Mouse (Mus musculus) urinary bladder, postnatal 4 days (tissue): ENCODE measurements around the gene Calhm4.
"Not testable (repeated sequence)": the region's sequence is repeated elsewhere in the genome, so short reads cannot be mapped to it uniquely, and the experiment has no call there.

Source experiments
- DNase-seq, 2 experiments: peaks; one replicate each; pipeline ENCODE4 v3.0.0; 2021 to 2022; ENCODE audit warnings: low spot score in 2 of 2

The Calhm4 gene

GRCm38 (mm10) chr10:34044210-34044609 is at the start of gene Calhm4:
TSS of gene Calhm4 (minus strand) at chr10:34044310.
- DNase-seq: no peak

- DNase-seq: no peak
These were observed 47.8 kb upstream of the Calhm4 start for GRCm38 (mm10) chr10:34091888-34092287.

GRCm38 (mm10) chr10:34090481-34090880 is 46.4 kb upstream of the Calhm4 start:
- no peak for DNase-seq

- DNase-seq: no peak
These were observed 45.4 kb upstream of the Calhm4 start for GRCm38 (mm10) chr10:34089517-34089916.

GRCm38 (mm10) chr10:34088515-34088914 is 44.4 kb upstream of the Calhm4 start:
- no peak for DNase-seq

- no peak for DNase-seq
These were observed 42.4 kb upstream of the Calhm4 start for GRCm38 (mm10) chr10:34086514-34086913.

- no peak for DNase-seq
These were observed 30.6 kb upstream of the Calhm4 start for GRCm38 (mm10) chr10:34074522-34075200.

DNA sequence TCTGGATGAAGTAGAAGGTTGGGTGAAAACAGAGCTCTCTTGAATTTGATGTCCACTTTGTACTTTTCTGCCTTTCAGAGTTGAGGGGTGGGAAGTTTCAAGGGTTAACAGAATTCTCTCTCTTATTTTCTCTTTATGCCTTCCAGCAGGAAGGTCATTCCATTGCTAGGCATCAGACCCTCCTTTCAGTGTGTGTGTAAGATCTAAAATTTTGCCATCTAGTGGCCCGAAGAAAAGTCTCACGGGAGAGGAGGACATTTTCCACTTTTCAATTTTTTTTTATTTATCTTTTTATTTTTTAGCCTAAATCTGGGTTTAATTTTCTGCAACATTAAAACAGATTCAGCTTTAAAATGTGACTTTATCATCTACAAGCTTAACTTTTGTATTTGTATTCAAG is 27.5 kb upstream of the Calhm4 start:
- no peak for DNase-seq

- DNase-seq: no peak
These were observed 26.9 kb upstream of the Calhm4 start for GRCm38 (mm10) chr10:34070999-34071492.

- DNase-seq: no peak
These were observed 25.5 kb upstream of the Calhm4 start for GRCm38 (mm10) chr10:34069606-34070005.

DNA sequence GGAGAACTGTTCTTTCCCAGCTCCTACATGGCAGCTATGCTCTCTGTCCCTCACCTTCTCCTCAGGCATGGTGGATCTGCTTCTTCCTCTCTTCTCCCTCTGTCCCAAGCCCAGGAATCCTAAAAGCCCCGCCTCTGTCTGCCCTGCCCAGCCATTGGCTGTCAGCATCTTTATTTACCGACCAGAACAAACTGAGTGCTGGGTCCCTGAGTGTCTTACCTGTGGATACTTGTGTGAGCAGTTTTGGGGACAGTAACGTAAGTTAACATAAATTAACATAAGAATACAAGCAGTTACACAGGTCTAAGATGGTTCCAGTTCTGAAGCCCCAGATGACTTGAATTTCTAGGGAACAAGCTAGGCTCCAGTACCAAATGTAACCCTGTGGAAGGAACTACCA is 22.5 kb upstream of the Calhm4 start:
- DNase-seq: no peak

- no peak for DNase-seq
These were observed 9.9 kb upstream of the Calhm4 start for GRCm38 (mm10) chr10:34053987-34054386.

DNA sequence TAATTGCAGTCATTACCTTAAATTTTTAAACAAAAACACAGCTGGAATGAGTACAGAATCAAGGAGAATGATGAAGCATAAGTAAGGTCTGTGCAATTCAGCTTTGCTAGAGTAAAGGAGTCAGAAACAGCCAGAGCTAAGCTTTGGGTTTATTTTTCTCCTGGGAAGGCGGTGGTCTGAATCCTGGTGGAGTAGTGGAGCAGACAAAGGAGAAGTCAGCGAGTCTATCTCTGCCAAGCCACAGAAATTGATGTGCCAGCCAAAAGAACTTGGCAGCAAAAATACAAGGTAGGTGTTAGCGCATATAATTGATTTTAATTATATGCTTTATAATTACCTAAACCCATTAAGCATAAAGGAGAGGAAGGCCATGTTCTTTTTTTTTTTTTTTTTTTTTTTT is 6.7 kb downstream of the Calhm4 start, which contains the start of gene Trappc3l:
Gene Trappc3l (plus strand): TSS at position 197 of the 400 bp plus-strand sequence.
- DNase-seq: no peak

GRCm38 (mm10) chr10:34036587-34036986 is 7.5 kb downstream of the Calhm4 start:
- no peak for DNase-seq

GRCm38 (mm10) chr10:34033630-34034305 is 10.3 kb downstream of the Calhm4 start:
- peak; percentile 58 to 72 for DNase-seq

DNA sequence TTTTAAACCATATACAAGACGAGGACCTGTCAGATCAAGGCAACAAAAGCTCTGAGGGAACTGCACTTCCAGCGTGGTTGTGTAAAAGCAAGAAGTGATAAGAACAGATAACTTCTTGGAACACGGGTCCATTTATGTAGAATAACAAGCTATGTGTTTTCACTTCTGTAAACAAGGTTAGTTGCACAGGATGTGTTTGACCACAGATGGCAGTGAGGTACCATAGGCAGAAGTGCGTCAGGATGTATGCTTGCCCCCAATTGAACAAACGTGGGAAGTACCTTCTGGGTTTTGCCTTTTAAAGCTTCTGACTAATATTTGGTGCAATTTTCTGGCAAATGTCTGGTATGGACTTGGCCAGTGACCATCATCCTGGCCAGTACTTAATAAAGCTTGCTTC is 13.8 kb downstream of the Calhm4 start:
- DNase-seq: no peak

DNA sequence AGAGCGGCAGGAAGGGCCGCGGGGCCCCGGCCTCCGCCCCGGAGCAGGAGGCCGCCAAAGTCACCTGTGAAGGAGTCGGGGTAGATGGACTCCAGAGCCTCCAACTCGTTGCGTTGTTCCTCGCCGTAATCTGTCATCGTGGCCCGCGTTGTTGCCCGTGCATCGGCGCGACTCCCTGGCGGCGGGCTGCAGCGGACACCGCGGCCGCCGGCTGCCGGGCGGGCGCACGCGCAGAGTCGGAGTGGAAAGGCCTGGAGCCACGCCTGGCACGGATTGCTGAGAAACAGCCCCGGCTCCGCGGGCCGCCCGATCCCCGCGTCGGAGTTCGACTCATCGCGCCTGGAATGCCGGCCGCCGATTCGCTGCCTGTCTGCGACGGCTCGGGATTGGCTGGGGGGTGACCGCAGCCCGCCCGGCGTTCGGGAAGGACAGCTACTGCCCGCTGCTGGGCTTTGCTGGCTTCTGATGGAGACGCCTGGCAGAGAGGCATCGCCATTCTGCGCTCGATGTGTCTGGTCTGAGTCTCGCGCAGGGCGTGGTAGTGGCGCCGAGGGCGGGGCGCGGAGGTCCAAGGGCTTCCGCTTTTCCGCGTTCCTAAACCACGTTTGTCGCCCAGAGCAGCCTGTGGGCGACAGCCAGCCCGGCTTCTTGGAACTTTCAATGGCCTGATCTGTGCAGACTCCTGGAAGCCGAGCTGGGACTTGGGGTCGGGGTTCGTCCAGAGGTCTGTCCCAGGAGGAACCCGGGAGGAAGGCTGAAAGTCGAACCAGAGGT is 24.6 kb downstream of the Calhm4 start, which contains the start of gene Rwdd1:
Gene Rwdd1 (minus strand): TSS at position 323 of the 774 bp plus-strand sequence.
- peak; percentile 97 to 98 for DNase-seq

GRCm38 (mm10) chr10:34018746-34019301 is 25.3 kb downstream of the Calhm4 start:
- DNase-seq: no peak

- DNase-seq: no peak
These were observed 30.9 kb downstream of the Calhm4 start for GRCm38 (mm10) chr10:34013241-34013640.

DNA sequence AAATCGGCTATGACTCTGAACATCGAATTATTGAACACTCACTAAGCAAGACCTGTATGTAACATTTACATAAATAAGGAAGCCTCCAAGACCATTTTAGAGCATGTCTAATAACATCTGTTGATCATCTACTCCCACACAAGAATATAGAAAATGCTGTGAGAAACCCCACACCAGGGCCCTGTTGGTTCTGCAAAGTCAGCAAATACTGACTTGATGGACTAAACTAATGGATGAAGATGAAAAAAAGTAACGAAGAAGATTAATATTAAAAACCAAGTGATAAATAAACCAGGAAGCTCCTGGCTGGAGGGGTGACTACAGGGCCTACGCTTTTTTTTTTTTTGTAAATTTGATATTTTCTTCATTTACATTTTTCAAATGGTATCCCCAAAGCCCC is 31.5 kb downstream of the Calhm4 start:
- DNase-seq: no peak

DNA sequence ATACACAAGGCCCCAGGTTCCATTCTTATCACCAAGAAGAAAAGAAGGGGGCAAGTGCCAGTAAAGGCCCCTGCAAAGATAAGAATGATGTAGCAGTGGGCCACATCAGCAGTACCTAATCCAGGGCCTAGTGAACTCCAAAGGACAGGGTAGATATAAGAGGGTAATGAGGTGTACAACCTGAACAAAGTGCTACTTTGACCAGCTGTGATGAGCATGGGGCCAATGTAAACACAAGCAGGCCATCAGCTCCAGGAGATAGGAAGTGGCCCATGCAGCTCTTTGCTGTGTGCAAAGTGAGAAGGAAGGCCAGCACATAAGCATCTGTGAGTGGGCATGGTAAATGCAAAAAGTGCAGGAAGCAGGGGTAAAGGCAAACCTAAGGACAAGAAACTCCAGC is 45.7 kb downstream of the Calhm4 start:
- no peak for DNase-seq

- not testable (repeated sequence) for DNase-seq
These were observed 47.4 kb downstream of the Calhm4 start for GRCm38 (mm10) chr10:33996686-33997085.
